Mouse (Mus musculus) heart, postnatal 0 days (tissue): ENCODE data around the gene Gm20696. TPM values are rescaled to one million over a fixed set of nuclear protein-coding genes. Genes with fewer than 3 reads are reported as not detected.

Experiments
- ATAC-seq: fragments of 200-750 bp; cut with Nextera tagmentation; 2 replicates; pipeline ENCODE4 v1.8.0; 2017; ENCODE audit warnings: low read depth, moderate number of reproducible peaks, moderate library complexity; ENCODE audit not compliant: insufficient read depth
- DNase-seq: peaks from one replicate; pipeline ENCODE4 v3.0.0-alpha.2; 2016; ENCODE audit warnings: low spot score
- H3K27ac ChIP-seq: fragments of 300-500 bp; sonication (generic); 2 replicates; pipeline ENCODE4 v1.5.1; 2014; ENCODE audit warnings: low read depth, mild to moderate bottlenecking
- H3K27me3 ChIP-seq: fragments of 300-500 bp; sonication (generic); 2 replicates; pipeline ENCODE4 v1.6.1; 2014; ENCODE audit warnings: low read length, mixed read lengths; ENCODE audit not compliant: control insufficient read depth, insufficient read depth
- H3K36me3 ChIP-seq: fragments of 300-500 bp; sonication (generic); replicated peaks from 2 replicates; pipeline ENCODE4 v1.6.1; 2014; ENCODE audit warnings: low read length, mixed read lengths; ENCODE audit not compliant: control insufficient read depth, insufficient read depth
- H3K4me1 ChIP-seq: fragments of 300-500 bp; sonication (generic); 2 replicates; pipeline ENCODE4 v1.6.1; 2014; ENCODE audit warnings: antibody characterized with exemption; ENCODE audit not compliant: control insufficient read depth, insufficient read depth
- H3K4me2 ChIP-seq: fragments of 300-500 bp; sonication (generic); 2 replicates; pipeline ENCODE4 v1.6.1; 2014; ENCODE audit warnings: low read depth, mild to moderate bottlenecking, low read length, moderate library complexity
- H3K4me3 ChIP-seq: fragments of 300-500 bp; sonication (generic); 2 replicates; pipeline ENCODE4 v1.5.1; 2014; ENCODE audit warnings: low read depth, low read length
- H3K9ac ChIP-seq: fragments of 300-500 bp; sonication (generic); replicated peaks from 2 replicates; pipeline ENCODE4 v1.6.1; 2014; ENCODE audit warnings: low read depth, low read length, mixed read lengths
- H3K9me3 ChIP-seq: fragments of 300-500 bp; sonication (generic); replicated peaks from 2 replicates; pipeline ENCODE4 v1.6.1; 2016; ENCODE audit warnings: low read length; ENCODE audit not compliant: control insufficient read depth
- CTCF ChIP-seq: IDR thresholded peaks from 2 replicates; pipeline ENCODE4 v1.5.1; 2016; ENCODE audit warnings: antibody characterized with exemption, control low read depth, low read depth
- EP300 ChIP-seq: IDR thresholded peaks from 2 replicates; pipeline ENCODE4 v1.6.1; 2016; ENCODE audit warnings: antibody characterized with exemption, low read depth
- WGBS: fragments of 180-500 bp; shearing (Covaris S2); extraction: QIAGEN DNeasy Blood & Tissue Kit; methylation state at CpG from one replicate; pipeline ENCODE4 v1.1.7; 2014; 5-methylcytosine and 5-hydroxymethylcytosine counted together
- polyA plus RNA-seq: library from polyadenylated mRNA; unstranded; fragments of >200 nt; fragmentation: Nextera tagmentation; extraction: Ambion mirVana; gene quantifications from 2 replicates; pipeline ENCODE4 v1.2.1, GENCODE M21; 2015
- total RNA-seq: library from RNA; depleted of rRNA; stranded (reverse); fragments of >200 nt; gene quantifications from 2 replicates; pipeline ENCODE4 v1.2.3, GENCODE M21; 2014; ENCODE audit warnings: low replicate concordance

Gm20696 gene
- total and polyA plus RNA-seq, 2 experiments from 2014 or later: 0.95 to 2.0 TPM

DNA sequence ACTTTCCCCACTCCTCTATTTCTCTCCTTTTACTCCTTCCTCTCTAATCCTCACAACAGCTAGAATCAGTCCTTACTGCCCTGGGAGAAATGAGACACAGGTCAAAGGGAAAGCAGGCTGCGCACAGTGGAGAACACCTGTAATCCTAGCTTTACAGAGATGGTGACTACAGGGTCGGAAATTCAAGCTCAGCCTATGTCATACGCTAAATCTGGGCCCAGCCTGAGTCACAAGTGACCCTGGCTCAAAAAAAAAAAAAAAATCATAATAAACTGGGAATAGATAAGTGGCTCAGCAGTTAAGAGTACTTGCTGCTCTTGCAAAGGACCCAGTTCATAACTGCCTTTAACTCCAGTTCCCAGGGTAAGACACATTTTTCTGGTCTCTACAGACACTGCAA lies 175.5 kb downstream of the Gm20696 start:
- no peak for DNase-seq
- no peak overlapping the region for H3K4me2 ChIP-seq
- H3K36me3 ChIP-seq: no peaks in the 10 kb centered on the region
- peaks cover 3% of the 10 kb centered on the region; the same call in 1 of the 2 replicates for H3K4me1 ChIP-seq
- ATAC-seq: peak; percentile 60; the same call in 1 of the 2 replicates
- no peak overlapping the region for H3K27ac ChIP-seq
- no peak overlapping the region for H3K9ac ChIP-seq
- WGBS: 58% methylated on average over 3 of the region's 3 CpGs
- TF ChIP-seq EP300: no peak
- H3K27me3 ChIP-seq: no peaks in the 10 kb centered on the region
- H3K4me3 ChIP-seq: no peak overlapping the region
- H3K9me3 ChIP-seq: no peaks in the 10 kb centered on the region

DNA sequence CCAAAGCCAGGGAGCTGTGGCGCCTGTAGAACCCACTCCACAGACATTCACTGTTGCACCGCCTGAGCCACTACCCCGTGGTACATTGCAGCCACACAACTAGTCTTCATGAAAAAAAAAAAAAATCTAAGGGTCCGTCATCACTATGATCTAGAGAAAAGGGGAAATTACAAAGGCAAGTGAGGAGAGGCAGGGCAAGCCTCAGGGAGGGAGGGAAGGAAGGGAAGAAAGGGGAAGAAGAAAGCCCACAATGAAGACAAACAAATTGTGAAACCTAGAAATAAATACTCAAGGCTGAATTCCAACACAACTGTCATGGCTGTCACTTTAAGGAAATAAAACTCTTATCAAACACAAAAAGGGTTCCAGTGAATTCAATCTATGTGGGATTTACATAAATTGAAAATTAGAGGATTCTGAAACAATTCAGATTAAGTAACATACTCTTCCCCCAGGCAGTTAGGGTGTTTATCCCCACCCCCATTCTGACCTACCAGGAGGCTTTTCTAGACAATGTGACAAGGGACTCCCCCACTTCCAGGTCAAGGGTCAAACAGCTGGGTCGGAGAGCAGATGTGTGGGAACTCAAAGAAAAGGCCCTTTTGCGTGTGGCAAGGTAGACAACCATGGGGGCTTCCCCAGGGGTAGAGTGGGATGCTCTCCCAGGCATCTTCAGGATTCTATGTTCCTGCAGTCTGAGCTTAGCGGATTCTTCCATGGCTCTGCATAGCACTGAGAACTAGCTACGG lies 176.5 kb downstream of the Gm20696 start:
- TF ChIP-seq EP300 (no peak), CTCF (no peak)
- Histone ChIP-seq H3K4me3 (no peak overlapping the region), H3K4me1 (peaks cover 11% of the 10 kb centered on the region; the same call in 1 of the 2 replicates), H3K27me3 (no peaks in the 10 kb centered on the region), H3K36me3 (no peaks in the 10 kb centered on the region), H3K27ac (no peak overlapping the region), H3K9me3 (no peaks in the 10 kb centered on the region), H3K4me2 (no peak overlapping the region), H3K9ac (no peak overlapping the region)
- WGBS: 82% methylated on average over 8 of the region's 8 CpGs
- ATAC-seq: no peak
- no peak for DNase-seq

DNA sequence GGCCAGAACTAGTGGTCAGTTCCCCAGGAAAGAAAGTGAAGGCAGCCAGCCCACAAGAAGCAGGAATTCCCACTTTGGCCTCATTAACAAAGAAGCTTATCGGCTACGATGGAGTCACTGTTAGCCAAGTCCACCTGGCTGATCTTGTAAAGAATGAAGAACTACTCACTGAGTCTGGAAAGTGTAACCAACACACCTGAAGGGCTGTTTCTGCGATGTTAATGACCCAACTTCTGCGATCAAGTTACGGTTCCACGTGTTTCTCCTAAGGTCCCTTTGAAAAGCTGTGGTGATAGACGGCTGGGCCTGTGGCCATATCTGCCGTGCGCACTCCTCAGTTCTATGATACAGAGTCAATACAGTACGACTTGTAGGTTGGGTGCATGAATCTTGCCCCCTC lies 177.2 kb downstream of the Gm20696 start:
- H3K9ac ChIP-seq: no peak overlapping the region
- H3K9me3 ChIP-seq: no peaks in the 10 kb centered on the region
- no peak overlapping the region for H3K4me2 ChIP-seq
- H3K4me1 ChIP-seq: peaks cover 16% of the 10 kb centered on the region
- H3K36me3 ChIP-seq: no peaks in the 10 kb centered on the region
- TF ChIP-seq CTCF (no peak), EP300 (no peak)
- no peaks in the 10 kb centered on the region for H3K27me3 ChIP-seq
- no peak overlapping the region for H3K27ac ChIP-seq
- WGBS: 76% methylated on average over 10 of the region's 10 CpGs
- H3K4me3 ChIP-seq: no peak overlapping the region
- ATAC-seq (no peak), DNase-seq (no peak)

DNA sequence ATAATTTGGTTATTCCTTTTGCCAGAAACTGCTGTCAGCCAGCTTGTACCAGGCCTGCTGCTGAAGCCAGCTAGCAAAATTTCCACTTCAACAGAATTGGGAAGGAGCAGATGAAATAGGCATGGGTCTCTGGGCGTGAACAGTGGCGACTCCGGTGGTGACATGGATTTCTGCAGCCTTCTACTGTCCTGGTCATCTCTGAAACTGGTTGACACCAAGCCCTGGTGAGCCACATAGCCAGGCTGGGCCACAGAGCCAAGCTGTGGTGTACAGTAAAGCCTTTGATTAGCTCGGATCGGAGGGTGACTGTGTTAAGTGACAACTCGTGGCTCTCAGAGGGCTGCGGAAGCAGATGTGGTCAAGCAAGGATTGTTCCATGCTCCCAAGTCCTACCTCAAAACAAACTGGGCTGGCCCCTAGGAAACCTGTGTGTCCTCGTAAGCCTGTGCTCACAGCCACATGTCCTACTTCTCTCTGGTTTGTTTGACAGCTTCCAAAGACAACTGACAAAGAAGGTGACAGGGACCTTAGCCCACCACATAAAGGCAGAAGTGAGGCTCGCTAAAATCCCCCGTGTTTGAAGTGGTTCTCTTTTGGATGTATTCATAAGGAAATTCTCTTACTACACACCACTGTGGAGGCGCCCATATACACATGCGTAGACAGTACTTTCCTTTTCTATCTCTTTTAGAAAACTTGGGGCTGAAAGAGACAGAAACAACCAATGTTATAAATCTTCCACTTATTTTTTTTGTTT lies 180.5 kb downstream of the Gm20696 start:
- H3K36me3 ChIP-seq: no peaks in the 10 kb centered on the region
- no peak overlapping the region for H3K9ac ChIP-seq
- peak overlapping the region; percentile 24; the same call in 1 of the 2 replicates for H3K4me3 ChIP-seq
- peaks cover 21% of the 10 kb centered on the region for H3K4me1 ChIP-seq
- peak; percentile 50 for DNase-seq
- H3K9me3 ChIP-seq: no peaks in the 10 kb centered on the region
- peak overlapping the region; percentile 62 for H3K4me2 ChIP-seq
- ATAC-seq: peak; percentile 53; the same call in 1 of the 2 replicates
- no peaks in the 10 kb centered on the region for H3K27me3 ChIP-seq
- peak overlapping the region; percentile 94 for H3K27ac ChIP-seq
- WGBS: 60% methylated on average over 12 of the region's 12 CpGs
- no peak for TF ChIP-seq EP300
- TF ChIP-seq CTCF: peak; percentile 46

DNA sequence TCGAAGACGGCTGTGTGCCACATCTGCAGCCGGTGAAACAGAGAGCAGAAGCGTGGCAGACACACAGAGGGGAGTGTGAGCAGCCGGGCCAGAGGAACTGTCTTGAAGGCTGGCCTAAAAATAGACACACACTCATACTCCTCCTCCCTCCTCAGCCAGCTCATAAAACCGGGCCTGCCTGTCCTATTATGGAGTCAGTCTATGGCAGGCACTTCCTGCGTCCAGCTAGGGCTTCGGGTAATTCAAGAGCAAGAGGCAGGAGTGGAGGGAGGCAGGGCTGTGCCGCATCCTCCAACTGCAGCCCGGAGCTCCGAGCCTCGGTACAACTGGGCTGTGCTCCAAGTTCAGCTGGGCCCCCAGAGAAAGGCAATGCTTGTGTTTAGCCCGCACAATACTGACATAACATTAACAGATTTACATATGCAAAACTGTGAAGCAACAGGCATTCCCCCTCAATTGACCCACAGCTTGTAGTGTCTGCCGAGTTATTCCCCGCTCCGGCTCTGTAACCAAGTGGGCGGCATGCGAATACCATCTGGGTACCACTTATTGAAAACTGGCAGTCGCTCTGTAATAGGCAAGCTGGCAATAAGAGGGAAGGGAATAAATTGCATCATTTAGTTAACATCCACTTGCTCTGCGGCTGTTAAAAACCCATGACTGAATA lies 181.2 kb downstream of the Gm20696 start:
- Histone ChIP-seq H3K36me3 (no peaks in the 10 kb centered on the region), H3K4me3 (peak overlapping the region; percentile 24), H3K4me2 (peak overlapping the region; percentile 62), H3K9ac (peak overlapping the region; percentile 50), H3K27ac (peak overlapping the region; percentile 94), H3K27me3 (no peaks in the 10 kb centered on the region), H3K9me3 (no peaks in the 10 kb centered on the region), H3K4me1 (peaks cover 21% of the 10 kb centered on the region)
- TF ChIP-seq CTCF (no peak), EP300 (no peak)
- ATAC-seq (peak; percentile 95), DNase-seq (peak; percentile 92)
- WGBS: 12% methylated on average over 20 of the region's 20 CpGs
